23 mouse cellular contexts compared by ENCODE assay signal in the genomic region with DNA sequence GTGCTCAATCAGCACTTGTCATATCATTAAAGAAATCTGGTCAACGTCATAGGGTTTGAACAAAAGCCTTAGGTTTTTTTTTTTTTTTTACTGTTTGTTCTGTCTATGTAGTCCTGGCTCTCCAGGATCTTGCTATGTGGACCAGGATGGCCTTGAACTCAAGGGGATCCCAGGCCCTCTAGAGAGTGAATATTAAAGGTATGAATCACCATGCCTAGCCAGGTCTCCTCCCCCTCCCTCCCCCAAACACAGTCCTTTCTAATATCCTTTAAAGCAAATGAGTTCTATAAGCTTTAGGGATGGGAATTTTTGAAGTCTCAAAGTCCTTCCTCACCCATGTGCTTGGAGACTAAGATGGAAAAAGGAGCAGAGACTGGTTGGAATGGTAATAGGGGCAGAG.
"Had no signal": no experiment of that assay in that cellular context is flagged by ENCODE, and none has a peak within 500 bp of the region (broad histone marks: within the 10 kb centered on the region; RNA-seq: fewer than 3 reads in every experiment).

No protein-coding gene starts in this region.

- H3K27me3 ChIP-seq: heart, embryonic 13.5 days; heart, embryonic 15.5 days; hindbrain, embryonic 12.5 days; intestine, embryonic 15.5 days; limb, embryonic 12.5 days; liver, embryonic 13.5 days; liver, embryonic 15.5 days had no signal

- H3K27ac ChIP-seq: heart, embryonic 15.5 days; hindbrain, embryonic 10.5 days; hindbrain, embryonic 12.5 days; hindbrain, embryonic 14.5 days; intestine, embryonic 15.5 days; layer of hippocampus, adult 2 months; left cerebral cortex, adult 2 months; limb, embryonic 10.5 days; limb, embryonic 12.5 days; liver, embryonic 13.5 days; liver, embryonic 15.5 days had no signal

- H3K36me3 ChIP-seq: heart, embryonic 13.5 days; heart, embryonic 15.5 days; hindbrain, embryonic 10.5 days; hindbrain, embryonic 12.5 days; intestine, embryonic 15.5 days; limb, embryonic 10.5 days; limb, embryonic 12.5 days; liver, embryonic 13.5 days; liver, embryonic 15.5 days had no signal

- DNase-seq: gastrocnemius, postnatal 14 days; gastrocnemius, postnatal 36 days; heart, adult 2 months; heart, postnatal 14 days; heart, postnatal 4 days; kidney, adult 18-20 months; kidney, adult 8-10 months; kidney, postnatal 10 days; kidney, postnatal 25 days; kidney, postnatal 4 days; liver; liver, embryonic 13.5 days had no signal

- H3K4me1 ChIP-seq: hindbrain, embryonic 12.5 days; liver, embryonic 13.5 days; liver, embryonic 15.5 days had no signal

- H3K4me3 ChIP-seq: heart, adult 2 months; heart, embryonic 13.5 days; heart, embryonic 15.5 days; hindbrain, embryonic 10.5 days; hindbrain, embryonic 12.5 days; intestine, embryonic 15.5 days; layer of hippocampus, adult 2 months; left cerebral cortex, adult 2 months; limb, embryonic 10.5 days; limb, embryonic 12.5 days; liver, embryonic 13.5 days; liver, embryonic 15.5 days had no signal
